Mouse (Mus musculus) stomach, postnatal 0 days (tissue): Measurements from ENCODE around the gene Mta2.

Source experiments
- CTCF ChIP-seq: IDR thresholded peaks from 2 replicates; pipeline ENCODE4 v1.5.1; 2016; ENCODE audit warnings: antibody characterized with exemption, low read depth, mild to moderate bottlenecking, moderate library complexity
- EP300 ChIP-seq: optimal IDR thresholded peaks from 2 replicates; pipeline ENCODE3; 2016; ENCODE audit warnings: antibody characterized with exemption

GRCm38 (mm10) chr19:8942276-8942964, 745 bp downstream of the Mta2 start:
- no peak for TF ChIP-seq EP300
- no peak for TF ChIP-seq CTCF
